Mouse (Mus musculus): ENCODE results near the gene Sag.
A peak's percentile ranks its signal among the peaks of the same experiment; 100 is the strongest.

The Sag gene

DNA sequence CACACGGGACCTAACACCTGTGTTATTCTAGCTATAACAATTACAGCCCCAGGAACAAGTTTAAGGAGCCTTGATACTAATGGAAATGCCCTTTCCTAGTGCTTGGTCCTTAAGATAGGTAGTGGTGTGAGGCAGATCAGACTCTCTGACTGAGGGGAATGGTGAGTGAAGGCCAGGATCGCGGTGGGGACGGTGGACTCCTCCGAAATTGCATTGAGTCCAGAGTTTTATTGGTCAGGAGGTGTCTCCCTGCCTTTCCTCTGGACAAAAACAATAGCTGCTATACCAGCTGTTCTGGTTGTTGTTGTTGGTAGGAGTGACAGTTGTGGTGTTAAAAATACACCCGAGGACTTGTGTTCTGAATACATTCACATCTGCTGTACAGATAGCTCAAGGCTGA lies 50.9 kb downstream of the Sag start:
- DNase-seq (ENCODE audit: low spot score), result no peak

DNA sequence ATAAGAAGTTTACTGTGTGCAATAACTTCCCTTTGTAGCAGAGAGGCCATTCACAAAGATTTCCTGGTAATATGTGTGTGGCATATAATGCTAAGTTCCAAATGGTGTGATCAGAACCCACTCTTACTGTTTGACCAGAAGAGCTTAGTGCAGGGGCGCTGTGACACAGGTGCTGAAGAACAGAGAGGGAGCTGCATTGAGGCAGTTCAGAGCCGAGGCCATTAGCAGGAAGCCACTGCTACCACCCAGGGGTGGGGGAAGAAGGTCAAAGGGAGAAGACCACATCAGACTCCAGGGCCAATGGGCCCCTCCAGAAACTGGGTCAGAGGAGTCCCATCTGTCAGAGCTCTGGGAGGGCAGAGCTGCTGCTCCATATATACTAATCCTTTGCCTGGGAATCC lies 51.4 kb downstream of the Sag start:
- no peak for DNase-seq (ENCODE audit: low spot score)

DNA sequence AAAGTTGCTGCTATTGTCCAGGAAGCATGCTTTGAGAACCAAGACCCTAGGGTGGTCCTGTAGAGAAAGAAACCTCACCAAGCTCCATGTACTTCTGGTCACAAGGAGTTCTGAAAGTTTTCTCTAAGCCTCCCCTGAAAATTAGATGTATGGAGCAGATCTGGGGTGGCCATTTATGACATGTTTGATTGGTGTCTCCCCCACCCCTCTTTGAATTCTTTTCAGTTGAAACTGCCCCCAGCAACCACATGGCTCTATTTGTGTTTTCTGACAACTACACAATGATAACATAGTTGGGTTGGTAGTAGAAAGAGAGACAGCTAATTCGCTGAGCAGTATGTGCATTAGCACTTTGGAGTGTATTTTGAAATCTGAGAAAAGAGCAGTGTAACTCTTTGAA lies 52.0 kb downstream of the Sag start:
- DNase-seq (ENCODE audit: low spot score), result no peak

DNA sequence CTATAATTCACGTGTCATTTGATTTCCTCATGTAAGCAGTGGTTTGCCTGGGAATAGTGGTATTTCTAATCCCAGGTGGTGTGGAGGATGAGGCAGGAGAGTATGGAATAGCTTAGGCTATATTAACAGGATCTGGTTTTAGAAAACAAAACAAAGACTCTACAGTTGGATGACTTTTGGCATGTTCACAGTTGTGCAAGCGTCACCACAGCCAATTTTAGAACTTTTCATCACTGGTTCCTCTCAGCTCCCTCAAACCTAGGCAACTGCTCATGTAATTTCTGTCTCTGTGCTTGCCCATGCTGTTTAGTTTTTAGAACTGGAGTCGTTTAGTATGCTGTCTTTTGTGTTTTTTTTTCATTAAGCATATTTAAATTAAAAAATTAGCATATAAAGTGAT lies 53.3 kb downstream of the Sag start:
- no peak for DNase-seq (ENCODE audit: low spot score)

DNA sequence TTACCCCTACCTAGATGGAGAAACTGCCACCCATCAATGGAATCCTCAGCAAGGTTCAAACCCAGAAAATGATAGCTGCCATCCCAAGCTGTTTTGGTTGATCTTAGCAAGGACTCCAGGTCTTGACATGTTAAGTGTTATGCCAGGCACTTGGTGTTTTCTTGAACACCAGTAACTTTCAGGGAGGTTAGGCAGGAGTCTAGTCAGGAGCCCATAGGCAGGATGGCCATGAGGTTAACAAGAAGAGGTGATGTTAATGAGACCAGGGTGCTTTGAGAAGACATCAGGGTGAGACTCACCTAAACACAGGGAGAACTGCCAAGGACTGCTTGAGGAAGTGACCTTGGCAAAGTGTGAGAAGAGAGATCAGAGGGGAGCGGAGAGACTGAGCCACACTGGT lies 54.6 kb downstream of the Sag start:
- DNase-seq (ENCODE audit: low spot score), result no peak

DNA sequence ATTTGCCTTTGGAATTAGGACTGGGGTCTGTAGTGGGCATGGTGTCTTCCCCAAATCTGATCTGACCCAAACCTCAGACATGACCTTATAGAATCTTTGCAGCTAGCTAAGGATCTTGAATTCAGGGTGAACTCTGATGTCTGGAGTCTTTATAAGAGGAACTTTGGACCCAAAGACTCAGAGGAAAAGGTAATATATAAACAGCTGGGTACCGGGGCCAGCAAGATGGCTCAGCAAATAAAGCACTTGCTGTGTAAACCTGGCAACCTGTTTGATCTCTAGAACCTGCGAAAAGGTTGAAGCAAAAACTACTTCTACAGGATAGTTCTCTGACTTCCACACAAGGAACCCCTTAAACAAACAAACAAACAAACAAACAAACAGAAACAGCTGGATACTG lies 55.0 kb downstream of the Sag start:
- DNase-seq (ENCODE audit: low spot score), result no peak

DNA sequence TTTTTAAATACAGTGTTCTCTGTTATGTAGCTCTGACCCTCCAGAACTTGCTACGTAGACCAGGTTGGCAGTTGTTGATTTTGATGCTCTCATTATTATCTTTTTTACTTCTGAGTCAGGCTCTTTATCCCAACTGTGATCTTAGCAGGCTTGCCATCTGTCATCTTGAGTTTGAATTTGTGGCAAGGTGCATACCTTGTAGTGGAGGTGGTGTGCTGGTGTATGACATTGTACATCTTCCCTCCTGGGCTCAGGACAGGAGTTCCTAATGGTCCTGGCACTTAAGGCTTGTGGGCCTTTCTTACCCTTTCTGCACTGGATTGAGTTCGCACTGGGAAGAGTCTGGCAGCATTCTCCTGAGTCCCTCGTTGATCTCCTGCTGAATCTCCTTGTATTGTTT lies 60.1 kb downstream of the Sag start:
- DNase-seq (ENCODE audit: low spot score), result no peak

DNA sequence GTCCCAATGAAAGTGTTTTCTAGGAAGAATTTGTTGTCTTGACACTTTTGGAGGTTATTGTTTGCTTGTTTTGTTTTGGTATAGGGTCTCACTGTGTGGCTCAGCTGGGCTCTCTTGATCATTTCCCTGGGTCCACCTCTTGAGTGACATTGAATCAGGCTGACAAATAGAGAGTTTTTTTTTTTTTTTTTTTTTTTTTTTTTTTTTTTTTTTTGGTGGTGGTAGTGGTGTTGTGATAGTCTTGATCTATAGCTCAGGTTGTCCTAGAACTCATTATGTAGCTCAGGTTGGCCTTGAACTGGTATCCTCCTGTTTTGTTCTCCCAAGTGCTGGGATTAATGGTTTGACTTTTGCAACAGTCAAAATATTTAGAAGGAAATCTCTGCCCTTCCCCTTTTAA lies 61.4 kb downstream of the Sag start:
- DNase-seq (ENCODE audit: low spot score), result no peak

DNA sequence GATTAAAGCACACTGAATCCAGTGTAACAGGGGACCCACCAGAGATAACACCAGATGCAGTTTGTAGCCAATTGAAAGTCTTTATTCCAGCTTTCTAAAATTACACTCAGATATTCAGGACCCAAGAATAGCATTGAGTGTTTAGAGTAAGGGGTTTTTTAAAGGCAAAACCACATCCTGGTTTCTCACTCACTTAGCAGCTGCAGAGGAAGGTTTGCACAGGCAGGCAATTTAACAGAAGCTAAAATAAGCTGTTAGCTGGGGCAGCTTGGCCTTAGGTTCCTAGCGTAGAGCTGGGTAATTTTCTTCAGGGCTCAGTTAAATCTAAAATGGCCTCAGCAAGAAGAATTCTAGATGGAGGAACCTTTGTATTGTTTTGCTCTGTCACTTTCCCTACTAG lies 63.2 kb downstream of the Sag start:
- no peak for DNase-seq (ENCODE audit: low spot score)

DNA sequence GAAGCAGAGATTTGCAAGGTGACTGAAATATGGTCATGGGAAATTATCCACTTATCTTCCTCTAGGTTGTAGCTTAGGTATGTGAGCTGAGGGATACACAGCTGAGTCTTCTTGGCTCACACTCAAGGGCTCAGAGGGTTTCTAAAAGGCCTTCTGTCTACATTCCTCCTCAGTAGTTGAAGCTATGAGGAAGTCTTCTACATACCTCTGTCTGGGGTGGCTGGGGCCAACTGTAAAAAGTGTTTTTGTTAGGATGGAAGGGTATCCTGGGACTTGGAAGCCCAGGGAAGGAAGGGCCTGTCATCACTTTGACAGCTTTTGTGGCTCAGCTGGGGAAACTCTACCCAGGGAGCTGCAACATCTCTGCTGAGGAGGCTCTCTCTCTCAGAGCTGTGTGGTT lies 68.1 kb downstream of the Sag start:
- DNase-seq (ENCODE audit: low spot score), result no peak

DNA sequence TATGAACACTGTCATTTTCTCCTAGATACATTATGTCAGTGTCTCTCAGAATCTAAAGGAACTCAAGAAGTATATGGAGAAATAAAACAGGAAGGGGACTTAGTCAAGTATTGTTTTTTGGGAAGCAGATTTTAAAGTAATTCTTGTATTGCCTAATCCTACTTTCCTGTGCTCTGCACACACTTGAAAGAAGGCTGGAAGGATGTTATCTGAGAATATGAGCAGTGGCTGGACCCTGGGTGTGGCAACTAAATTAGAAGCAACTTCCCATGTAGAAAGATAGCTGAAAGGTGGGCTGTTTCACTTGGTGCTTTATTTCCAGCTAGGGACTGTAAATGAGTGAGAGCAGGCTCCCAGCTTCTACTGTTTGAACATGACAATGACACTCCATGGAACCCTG lies 69.6 kb downstream of the Sag start:
- no peak for DNase-seq (ENCODE audit: low spot score)

DNA sequence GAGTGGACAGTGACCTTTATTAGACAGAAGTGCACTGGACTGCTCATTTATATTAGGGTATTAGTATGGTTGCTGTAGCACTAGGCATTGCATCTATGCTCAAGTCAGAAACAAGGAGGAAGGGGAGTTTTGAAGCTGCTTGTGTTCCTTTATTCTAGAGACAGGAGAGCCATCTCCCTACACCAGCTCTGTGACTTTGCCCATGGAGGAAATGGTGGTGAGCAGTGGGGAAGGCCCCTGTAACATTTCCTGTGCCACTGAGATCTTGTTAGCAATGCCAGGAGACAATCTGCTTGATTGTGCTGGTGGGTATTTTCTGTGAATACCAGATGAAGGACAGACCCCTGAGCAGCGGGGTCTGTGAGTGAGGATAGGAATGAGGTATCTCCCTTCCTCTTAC lies 72.6 kb downstream of the Sag start:
- DNase-seq (ENCODE audit: low spot score), result no peak

DNA sequence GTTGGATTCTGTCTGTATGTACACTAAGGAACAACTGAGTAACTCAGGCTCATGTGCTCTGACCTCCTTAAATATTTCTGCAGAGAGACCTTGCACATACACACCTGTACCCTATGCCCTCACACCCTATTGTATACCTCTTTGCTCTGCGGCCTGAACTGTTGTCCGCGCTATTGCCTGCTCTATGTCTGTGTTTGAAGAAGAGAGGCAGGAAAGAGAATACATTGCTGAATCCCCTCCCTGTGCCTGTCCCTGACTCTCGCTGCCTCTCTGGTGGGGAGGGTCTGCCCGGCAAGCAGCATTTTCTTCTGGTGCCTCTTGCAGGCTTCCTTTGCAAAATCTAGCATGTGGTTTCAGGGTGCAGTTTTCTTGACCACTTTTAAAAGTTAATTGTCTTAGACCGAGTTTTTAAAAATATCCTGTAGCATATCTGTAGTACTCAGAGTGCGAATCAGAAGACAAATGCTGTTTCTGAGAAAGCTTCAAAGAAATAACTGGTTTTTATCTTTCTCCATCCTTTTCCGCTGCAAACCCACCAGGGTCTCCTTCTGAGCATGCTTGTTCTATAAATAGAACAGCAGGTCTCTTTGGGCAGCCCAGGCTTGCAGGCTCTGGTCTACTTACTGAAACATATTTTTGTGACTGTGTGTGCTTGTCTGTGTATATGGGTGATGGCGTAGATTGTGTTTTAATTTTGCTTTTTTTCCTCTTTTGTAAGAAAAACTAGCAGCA lies 74.2 kb downstream of the Sag start:
- DNase-seq (ENCODE audit: low spot score), result no peak

DNA sequence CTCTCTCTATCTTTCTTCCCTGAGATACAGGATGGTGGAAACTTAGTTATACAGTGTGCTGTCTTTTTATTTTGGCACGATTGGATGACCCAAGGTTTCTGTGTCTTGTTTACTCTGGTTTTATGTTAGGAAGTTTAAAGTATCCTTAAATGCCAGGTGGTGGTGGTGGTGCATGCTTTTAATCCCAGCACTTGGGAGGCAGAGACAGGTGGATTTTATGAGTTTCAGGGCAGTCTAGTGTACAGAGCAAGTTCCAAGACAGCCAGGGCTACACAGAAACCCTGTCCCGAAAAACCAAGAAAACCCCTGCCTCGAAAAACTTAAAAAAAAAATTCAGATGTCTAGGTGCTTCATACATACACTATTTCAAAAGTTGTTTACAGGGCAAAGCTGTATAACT lies 75.6 kb downstream of the Sag start:
- DNase-seq (ENCODE audit: low spot score), result no peak

DNA sequence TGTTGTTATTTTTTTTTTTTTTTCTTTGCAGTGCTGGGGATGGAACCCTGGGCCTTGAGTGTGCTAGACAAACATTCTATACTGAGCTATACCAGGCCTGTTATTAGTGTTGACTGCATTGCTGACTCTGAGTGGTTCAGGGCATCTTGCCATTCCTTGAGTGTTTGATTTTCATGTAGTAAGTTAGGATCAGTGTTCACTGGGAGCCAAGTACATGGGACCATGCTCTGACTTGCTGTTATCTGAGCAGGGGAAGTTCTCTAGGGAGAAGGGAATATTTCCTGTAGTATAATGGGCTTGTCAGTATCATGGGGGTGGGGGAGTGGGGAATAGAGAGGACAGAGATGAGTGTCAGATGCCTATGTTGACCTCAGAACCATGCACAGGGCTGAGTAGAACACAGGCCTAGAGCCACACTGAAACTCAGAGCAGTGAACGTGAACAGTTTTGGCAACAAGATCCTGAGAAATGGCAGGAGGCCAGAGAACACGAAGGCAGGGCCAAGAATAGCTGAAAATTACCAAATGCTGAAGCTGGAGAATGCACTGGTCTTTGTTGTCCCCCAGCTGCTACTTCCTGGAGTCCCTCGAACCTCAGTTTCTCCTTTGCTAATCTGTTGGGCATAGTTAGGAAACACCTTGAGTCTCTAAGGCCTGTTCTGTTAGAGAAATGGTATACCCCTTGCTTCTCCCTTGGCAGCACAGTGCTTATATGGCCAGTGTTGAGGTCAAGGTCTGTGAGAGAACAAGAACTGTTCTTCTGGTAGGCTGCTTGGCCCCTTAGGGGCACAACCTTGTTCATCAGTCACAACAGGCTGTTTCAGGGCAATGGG lies 76.2 kb downstream of the Sag start:
- DNase-seq (ENCODE audit: low spot score), result peak; percentile 40

DNA sequence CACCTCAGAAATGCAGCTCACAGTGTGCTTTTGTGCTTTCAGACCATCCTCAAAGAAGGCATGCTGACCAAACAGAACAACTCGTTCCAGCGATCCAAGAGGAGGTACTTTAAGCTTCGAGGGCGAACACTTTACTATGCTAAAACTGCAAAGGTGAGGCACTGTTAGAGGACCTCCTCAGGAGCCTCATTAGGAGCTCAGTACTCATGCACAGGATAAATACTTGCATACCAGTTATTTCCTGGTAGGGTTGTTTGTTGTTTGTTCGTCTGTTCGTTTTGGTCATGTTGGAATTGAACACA lies 76.8 kb downstream of the Sag start:
- DNase-seq (ENCODE audit: low spot score), result no peak

DNA sequence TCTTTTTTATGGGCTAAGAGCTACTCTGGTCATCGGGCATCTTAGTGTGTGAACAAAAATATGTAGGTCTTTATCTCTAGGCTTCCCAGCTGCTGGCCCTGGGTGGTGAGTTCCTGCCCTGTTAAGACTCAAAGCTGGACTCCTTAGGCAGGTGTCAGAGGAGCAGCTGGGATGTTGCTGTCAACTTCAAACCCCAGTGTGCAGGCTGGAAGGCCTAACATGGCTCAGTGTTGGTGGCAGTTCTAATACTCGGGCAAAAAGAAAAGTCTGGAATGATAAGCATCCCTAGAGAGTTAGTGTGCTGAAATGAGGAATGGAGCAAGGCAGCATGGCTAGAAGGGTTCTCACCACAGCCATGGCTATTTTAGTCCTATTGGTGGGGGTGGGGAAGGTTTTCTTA lies 77.4 kb downstream of the Sag start:
- DNase-seq (ENCODE audit: low spot score), result no peak

DNA sequence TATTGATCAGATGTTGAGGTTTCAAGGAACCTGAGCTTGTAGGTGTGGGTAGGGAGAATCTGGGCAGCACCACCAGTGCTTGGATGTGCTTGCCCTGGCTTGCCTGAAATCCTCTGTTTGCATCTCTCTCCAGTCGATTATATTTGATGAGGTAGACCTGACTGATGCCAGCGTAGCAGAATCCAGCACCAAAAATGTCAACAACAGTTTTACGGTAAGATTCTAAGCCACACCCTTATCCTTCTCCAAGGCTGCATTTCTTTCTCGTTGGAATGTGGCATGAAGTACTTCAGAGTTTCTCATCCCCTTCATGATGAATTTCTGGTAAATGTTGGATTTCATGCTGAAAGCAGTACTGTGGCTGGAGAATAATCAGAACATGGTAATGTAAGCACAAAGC lies 78.2 kb downstream of the Sag start:
- no peak for DNase-seq (ENCODE audit: low spot score)

DNA sequence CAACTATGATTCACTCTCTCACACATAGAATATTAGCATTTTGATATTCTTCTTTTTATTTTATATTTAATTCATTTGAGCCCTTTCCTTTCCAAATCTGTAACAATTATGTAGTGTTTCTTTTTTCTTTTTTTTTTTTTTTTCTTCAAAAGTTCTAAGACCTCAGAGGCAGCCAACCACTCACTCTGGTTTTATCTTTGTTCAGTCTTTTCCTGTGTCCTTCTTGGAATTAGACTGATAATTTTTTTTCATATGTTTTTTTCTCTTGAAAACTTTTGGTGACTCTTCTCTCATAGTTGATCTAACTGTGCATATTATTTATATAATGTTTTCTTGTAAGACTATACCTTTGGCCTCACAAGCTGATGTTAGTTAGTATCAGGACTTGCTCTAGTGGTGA lies 79.1 kb downstream of the Sag start:
- no peak for DNase-seq (ENCODE audit: low spot score)

DNA sequence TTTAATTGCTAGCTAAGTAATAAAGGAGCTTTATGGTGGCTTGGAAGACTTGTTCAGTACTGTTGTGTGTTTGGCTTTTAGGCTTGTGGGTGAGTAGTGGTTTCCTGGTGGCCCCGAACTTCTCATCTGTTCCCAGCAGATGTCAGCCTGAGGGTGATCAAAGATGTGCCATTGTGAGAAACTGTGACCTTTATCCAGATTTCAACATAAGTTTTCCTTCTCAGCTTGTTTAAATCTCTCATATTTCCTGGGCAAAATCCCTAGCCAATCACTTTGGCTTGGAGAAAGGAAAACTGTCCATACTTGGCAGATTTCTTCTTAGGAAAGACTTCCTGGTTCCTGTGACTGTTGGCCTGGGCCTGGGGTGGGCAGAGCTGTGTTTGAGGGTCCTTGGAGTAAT lies 87.5 kb downstream of the Sag start:
- no peak for DNase-seq (ENCODE audit: low spot score)

DNA sequence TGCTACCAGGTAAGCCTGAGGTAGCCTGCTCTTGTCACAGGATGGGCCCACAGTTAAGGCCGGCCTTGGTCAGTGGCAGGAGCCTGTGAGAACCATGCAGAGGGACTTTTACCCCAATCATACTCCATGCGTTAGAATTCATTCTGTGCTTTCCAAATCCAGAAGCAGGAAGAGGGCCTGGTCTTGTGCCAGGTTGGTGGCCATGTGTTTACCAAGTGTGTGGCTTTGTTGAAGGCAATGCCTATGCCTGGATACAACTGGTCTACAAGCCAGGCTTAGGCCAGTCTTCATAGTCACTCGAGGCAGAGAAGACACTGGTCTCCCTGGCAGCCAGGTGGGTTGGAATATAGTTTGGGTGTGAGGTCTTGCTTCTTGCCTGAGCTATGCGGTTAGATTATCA lies 88.2 kb downstream of the Sag start:
- DNase-seq (ENCODE audit: low spot score), result no peak

DNA sequence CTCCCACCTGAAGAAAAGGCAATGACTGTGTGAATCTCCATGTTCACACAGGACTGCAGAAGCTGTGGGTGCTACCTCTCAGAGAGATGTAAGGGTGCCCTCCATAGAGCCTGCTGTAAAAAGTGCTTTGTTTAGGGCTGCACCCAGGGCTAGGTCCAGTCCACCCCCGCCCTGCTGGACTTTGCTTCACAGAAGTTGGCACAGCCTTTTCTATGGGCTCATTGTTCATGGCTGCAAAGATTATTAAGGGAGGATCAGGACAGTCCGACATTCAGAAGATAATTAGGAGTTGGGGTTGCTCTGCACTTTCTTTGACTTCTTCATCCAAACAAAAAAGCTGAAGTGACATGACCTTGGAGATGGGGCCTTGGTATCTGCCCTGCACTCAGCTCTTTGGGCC lies 89.0 kb downstream of the Sag start:
- no peak for DNase-seq (ENCODE audit: low spot score)

DNA sequence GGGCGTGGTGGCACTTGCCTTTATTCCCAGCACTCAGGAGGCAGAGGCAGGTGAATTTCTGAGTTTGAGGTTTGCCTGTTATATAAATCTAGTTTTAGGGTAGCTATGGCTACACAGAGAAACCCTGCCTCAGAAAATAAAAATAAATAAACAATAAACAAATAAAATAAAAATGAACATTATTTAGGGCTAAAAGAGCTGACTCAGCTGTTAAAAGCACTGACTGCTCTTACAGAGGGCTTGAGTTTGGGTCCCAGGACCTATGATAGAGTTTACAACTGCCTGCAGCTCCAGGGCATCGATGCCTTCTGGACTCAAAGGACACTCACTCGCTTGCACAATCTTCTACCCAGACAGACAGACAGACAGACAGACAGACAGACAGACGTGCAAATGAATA lies 89.9 kb downstream of the Sag start:
- DNase-seq (ENCODE audit: low spot score), result no peak
